Mouse (Mus musculus): ENCODE data around the gene Esrrb. TPM values are rescaled to one million over a fixed set of nuclear protein-coding genes. Genes with fewer than 3 reads are reported as not detected.

The Esrrb gene
- total RNA-seq (2021), result 1 to 10 TPM; 1.2 to 1.4 TPM
- long read RNA-seq, experiment 1, partial matches to known transcripts, result 0 of 1 reads
- long read RNA-seq, experiment 1, other reads (novel, unspliced or antisense), result 1 of 1 reads
- long read RNA-seq, experiment 2, result 0 reads

DNA sequence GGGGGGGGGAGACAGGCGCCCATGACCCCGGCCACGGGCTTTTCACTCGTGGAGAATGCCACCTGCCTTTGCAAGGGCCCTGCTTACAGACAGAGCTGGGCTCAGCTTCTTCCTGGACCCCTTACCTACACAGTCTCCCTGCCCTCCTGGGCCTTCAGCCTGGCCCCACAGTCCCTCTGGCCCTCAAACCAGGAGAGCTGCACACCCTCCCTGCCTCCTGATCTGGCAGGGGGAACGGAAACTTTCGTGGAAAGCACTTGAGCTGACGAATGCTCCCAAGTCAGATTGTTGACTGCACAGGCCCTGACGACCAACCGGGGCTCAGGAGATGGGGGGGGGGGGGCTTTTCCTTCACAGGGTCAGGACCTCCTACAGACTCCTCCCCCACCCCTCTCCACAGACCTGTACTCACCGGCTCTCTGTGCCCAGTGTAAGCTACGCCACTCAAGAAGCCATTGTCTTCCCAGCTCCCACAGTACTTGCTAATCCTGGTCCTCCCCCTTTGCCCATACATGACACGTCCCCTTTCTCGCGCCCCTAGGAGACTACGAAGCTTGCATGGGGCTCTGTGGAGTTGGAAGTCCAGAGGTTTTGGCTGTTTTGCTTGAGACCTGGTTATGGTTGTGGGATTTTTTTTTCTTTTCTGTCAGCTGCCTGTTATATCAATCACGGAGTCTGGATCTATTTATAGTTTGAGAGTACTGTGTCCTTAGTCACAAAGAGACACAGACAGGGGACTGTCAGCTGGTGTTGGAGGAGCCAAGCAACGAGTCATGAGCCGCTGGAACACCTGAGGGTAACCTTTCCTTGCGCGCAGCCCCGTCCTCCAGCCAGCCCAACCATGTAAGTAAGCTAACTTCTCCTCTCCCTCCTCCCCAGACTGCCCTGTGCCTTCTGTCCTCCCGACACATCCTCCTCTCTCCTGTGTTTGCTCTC lies at the start of gene Esrrb:
Gene Esrrb, plus strand, starts transcription at position 422 of the 936 bp plus-strand sequence.
- no peak within 1 kb of the TSS; the same call in 1 of the 2 replicates for H3K4me3 ChIP-seq
- DNase-seq (ENCODE audit: low spot score in 2 of 2), result no peak
- no peak for TF ChIP-seq CTCF (conservative IDR thresholded peaks at IDR 0.05)
- H3K27ac ChIP-seq, result no peak within 1 kb of the TSS

DNA sequence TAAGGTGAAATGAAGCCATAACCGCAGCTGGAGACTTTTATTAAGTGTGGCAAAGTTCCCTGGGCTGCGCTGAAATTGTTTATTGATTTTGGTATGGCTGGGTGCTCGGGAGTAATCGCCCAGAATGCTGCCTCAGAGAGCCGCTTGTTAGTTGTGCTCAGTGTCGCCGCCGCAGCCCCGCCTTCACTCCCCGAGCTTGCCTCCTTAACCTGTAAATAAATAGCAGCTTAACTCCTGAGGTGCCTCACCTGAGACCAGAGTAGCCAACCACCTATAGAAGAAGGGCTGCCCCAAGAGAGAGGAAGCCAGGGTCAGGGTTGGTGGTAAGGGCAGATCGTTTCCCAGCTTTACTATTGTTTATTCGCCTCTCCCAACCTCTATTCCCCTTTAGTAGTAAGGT lies 40.3 kb upstream of the Esrrb start:
- Histone ChIP-seq H3K27ac (no peak overlapping the region), H3K4me3 (no peak overlapping the region)
- no peak for DNase-seq (ENCODE audit: low spot score in 2 of 2)
- TF ChIP-seq CTCF (conservative IDR thresholded peaks at IDR 0.05), result no peak

DNA sequence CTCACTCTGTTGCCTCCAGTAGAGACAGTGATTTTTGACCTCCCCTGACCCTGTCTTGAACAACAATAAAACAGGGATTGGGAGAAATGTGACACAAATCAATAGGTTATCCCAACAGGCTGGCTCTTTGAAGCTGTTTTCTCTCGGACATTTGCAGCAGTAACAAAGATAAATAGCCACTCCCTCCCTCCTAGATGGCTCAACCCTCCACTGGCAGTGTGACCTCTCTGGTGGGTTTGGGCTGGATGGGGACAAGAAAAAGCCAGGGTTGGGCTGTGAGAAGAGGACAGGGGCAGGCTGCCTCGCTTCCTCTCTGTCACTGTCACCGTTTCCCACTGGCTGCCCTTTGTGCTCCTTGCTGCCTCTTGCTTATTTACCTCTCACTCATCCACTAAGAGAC lies 36.6 kb upstream of the Esrrb start:
- TF ChIP-seq CTCF (conservative IDR thresholded peaks at IDR 0.05), result no peak
- no peak for DNase-seq (ENCODE audit: low spot score in 2 of 2)
- Histone ChIP-seq H3K27ac (no peak overlapping the region), H3K4me3 (no peak overlapping the region)

DNA sequence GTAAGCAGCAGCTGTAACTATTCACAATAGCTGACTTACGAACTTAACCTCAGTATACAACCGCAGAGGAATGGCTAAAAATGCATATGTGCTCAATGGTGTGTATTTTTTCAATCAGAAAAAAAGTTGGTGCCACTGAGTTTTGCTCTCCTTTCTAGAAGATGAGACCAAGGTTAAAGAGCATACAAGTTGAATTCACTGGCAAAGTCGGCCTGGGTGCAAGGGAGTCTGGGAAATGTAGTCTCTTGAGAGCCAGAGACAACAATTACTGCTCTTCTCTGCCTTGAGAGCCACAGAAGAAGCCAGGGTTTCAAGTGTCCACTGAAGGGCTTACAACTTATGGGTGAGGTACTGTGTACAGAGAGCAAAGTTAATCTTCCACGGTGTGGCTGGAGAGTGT lies 31.1 kb upstream of the Esrrb start:
- Histone ChIP-seq H3K4me3 (no peak overlapping the region), H3K27ac (no peak overlapping the region)
- TF ChIP-seq CTCF (conservative IDR thresholded peaks at IDR 0.05), result no peak
- DNase-seq (ENCODE audit: low spot score in 2 of 2), result no peak

DNA sequence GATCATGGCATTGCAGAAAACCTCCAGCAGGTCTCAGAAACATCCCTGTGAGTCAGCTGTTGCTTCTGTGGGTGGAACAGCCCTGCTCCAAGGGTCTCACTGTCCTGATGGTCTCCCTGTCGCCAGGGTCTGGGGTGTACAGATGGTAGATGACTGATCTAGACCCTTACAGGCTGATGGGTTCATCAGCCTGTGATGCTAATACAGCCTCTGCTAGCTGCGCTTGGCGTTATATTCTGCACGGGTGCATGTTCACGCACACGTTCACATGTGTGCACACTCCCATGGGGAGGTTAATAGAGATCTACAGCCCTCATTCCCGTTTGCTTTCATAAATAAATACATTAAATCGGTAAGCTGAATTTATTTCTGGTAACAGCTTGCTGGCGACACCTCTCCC lies 30.2 kb upstream of the Esrrb start:
- DNase-seq (ENCODE audit: low spot score in 2 of 2), result no peak
- no peak for TF ChIP-seq CTCF (conservative IDR thresholded peaks at IDR 0.05)

DNA sequence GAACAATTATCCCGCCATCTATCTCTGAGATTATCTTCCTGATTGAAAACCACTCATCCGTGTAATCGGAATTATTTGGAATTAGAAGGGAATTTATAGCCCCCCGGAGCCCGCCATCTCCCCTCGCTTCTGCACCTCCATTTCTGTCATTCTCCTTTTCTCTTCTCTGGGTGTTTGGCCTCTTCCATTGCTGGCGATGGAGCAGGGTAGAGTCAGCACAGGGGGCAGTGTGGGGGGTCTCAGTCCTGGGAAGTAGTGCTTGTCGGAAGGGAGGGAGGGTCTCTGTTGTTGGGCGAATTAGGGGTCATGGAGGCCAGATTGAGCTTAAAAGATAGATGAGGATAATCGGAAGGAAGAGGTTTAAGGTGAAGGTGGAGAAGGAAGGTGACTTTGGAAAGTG lies 29.7 kb upstream of the Esrrb start:
- Histone ChIP-seq H3K4me3 (no peak overlapping the region), H3K27ac (no peak overlapping the region)
- no peak for DNase-seq (ENCODE audit: low spot score in 2 of 2)
- TF ChIP-seq CTCF (conservative IDR thresholded peaks at IDR 0.05), result no peak

More for the DNA sequence above, 30.2 kb upstream of the Esrrb start:
- H3K4me3 ChIP-seq, result no peak overlapping the region
- H3K27ac ChIP-seq, result no peak overlapping the region

DNA sequence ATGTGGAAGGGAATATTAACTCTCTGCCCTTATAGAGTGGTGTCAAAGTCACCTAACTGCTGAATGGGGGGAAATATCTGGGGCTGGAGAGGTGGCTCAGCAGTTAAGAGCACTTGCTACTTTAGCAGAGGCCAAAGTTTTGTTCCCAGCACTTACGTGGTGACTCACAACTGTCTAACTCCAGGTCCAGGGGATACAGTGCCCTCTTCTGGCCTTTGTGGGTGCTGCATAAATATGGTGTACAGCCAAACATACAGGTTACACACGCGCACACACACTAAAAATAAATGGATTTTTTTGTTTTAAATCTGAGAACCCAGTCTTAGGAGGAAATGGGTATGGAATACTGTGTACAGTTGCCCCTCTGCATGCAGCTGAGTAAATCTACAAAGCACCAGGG lies 24.7 kb upstream of the Esrrb start:
- peak; percentile 40 for TF ChIP-seq CTCF (conservative IDR thresholded peaks at IDR 0.05)
- no peak overlapping the region for H3K27ac ChIP-seq
- no peak overlapping the region for H3K4me3 ChIP-seq
- DNase-seq (ENCODE audit: low spot score in 2 of 2), result no peak

DNA sequence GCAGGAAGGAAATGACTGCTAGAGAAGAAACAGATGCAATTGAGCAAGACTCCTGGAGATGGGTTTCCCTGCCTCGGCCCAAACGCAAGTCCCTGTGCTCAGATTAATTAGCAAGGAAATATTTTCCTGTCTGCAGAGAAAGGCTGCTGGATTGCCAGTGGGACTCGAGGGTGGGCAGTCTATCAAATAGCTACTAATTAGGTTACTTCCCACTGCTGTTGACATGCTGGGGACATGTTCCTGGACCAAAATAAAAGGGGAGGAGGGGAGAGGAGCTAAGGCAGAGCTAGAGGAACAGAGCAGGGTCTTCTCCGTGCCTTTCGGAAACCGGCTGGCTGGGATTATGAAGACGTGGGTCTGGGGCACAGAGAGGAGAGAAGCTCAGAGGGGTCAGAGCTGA lies 24.0 kb upstream of the Esrrb start:
- TF ChIP-seq CTCF (conservative IDR thresholded peaks at IDR 0.05), result no peak
- no peak overlapping the region for H3K27ac ChIP-seq
- no peak for DNase-seq (ENCODE audit: low spot score in 2 of 2)
- no peak overlapping the region for H3K4me3 ChIP-seq

DNA sequence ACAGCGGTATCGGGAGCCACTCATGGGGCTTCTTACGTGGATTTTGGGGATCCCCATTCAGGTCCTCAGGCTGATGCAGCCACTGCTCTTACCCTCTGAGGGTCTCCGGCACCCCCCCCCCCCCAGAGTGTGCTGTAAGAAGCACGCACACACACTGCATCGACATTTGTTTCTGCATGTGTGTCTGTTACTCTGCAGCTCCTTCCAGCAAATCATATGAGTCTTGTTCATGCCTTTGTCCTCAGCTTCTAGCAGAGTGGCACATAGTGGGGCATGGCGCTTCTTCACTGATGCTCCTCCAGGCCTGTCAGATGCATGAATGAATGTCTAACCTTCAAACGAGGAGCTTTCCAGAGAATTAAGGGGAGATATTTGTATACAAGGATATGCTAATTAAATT lies 11.4 kb upstream of the Esrrb start:
- TF ChIP-seq CTCF (conservative IDR thresholded peaks at IDR 0.05), result no peak
- Histone ChIP-seq H3K27ac (no peak overlapping the region), H3K4me3 (no peak overlapping the region)
- no peak for DNase-seq (ENCODE audit: low spot score in 2 of 2)

DNA sequence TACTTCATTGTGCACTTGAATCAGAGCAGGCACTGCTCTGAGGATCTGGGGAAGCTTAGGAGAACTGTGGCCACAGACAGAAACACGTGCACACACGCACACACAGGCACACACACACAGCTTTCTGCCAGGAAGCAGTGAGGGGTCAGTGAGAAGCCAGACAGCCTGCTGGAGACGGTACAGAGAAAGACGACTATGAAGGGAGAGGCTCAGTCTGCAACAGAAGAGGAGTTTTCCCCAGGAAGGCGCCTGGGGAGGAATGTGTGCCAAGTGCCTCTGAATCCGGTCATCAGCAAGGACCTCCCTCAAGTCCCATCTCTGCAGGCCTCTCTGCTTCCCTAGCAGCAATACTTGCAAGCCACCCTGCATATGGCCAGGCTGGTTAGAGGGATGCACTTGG lies 1.5 kb upstream of the Esrrb start:
- H3K4me3 ChIP-seq, result no peak overlapping the region
- TF ChIP-seq CTCF (conservative IDR thresholded peaks at IDR 0.05), result no peak
- no peak for DNase-seq (ENCODE audit: low spot score in 2 of 2)
- no peak overlapping the region for H3K27ac ChIP-seq

DNA sequence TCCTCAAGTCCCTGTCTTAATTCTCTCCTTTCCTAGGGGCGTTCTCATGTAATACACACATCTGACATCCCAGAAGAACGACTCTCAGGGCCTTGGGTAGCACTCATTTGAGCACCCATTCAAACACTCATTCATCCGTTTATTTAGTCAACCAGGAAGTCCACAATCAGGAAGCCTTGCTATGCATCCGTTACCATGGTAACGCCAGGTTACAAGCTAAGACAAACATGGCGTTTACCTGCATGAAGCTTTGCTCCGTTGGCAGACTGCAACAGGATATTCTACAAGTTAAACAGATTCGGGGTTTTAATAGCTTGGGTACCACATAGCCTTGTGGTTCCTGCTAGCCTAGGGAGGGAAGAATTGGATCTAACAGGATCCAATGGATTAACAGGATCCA lies 1.0 kb upstream of the Esrrb start:
- no peak for TF ChIP-seq CTCF (conservative IDR thresholded peaks at IDR 0.05)
- Histone ChIP-seq H3K4me3 (no peak overlapping the region), H3K27ac (no peak overlapping the region)
- DNase-seq (ENCODE audit: low spot score in 2 of 2), result no peak

DNA sequence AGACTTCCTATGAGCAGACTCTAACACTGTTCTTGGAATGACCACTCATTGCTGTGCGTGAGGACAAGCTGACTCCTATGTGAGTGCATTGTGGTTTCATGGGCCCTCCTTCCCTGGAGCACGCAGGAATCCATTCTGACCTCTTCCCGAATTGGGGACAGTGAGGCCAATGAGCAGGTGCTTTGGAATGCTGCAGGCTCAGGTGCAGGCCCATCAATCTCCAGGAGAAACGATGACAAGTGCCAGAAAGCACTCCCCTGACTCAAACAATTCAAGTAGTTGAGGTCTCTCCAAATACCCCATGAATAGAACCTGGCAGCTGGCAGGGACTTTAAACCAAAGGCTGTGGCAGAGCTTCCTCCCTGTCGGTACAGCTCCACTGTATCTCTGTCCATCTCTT lies 3.4 kb downstream of the Esrrb start:
- TF ChIP-seq CTCF (conservative IDR thresholded peaks at IDR 0.05), result no peak
- no peak overlapping the region for H3K27ac ChIP-seq
- H3K4me3 ChIP-seq, result no peak overlapping the region
- DNase-seq (ENCODE audit: low spot score in 2 of 2), result no peak

DNA sequence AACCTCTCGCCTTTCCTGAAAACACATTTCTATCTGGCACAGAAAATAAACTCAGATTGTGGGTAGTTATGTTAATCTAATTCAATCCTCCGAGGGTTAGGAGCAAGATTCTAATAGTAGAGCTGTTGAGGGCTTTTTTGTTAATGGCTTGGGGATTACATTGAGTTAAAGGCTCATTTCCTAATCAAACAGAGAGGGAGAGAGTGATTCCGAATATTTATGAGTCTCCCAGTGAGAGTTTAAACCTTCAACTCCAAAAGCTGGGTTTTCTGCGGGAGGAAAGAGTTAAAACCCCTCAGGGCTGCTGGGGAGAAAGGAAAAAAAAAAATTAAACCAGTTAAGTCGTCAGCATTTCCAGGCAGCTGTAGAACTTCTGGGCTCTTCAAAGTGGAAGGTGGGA lies 3.8 kb downstream of the Esrrb start:
- no peak for DNase-seq (ENCODE audit: low spot score in 2 of 2)
- Histone ChIP-seq H3K4me3 (no peak overlapping the region), H3K27ac (no peak overlapping the region)
- TF ChIP-seq CTCF (conservative IDR thresholded peaks at IDR 0.05), result no peak

All from layer of hippocampus, adult 2 months (tissue).